Mouse (Mus musculus) Patski (cell line): ENCODE measurements around the gene N4bp2. TPM values are rescaled to one million over a fixed set of nuclear protein-coding genes. Genes with fewer than 3 reads are reported as not detected.
"Not testable (repeated sequence)": the region's sequence is repeated elsewhere in the genome, so short reads cannot be mapped to it uniquely, and the experiment has no call there.

Experiments
- ATAC-seq: fragments of 100-300 bp; one replicate; pipeline ENCODE4 v1.8.0; 2021
- CTCF ChIA-PET: fragments of 350-600 bp; sonication (Branson Sonifier 250); formaldehyde crosslinking; loops from one replicate; lab custom pipeline; 2022; ENCODE audit warnings: inconsistent platforms; lab: Charles Lee
- POLR2A ChIA-PET: fragments of 350-600 bp; sonication (Branson Sonifier 250); formaldehyde crosslinking; loops from one replicate; lab custom pipeline; 2022; ENCODE audit warnings: antibody characterized with exemption, inconsistent platforms; lab: Charles Lee
- DNase-seq: peaks from one replicate; pipeline ENCODE4 v3.0.0-alpha.2; 2011; ENCODE audit warnings: low read depth, low spot score
- H3K27me3 ChIP-seq: fragments of 371-371 bp; one replicate; pipeline ENCODE4 v1.5.1; 2021
- CTCF ChIP-seq: fragments of 100-300 bp; IDR thresholded peaks from one replicate; pipeline ENCODE4 v1.5.1; 2021
- in situ Hi-C: fragments of 300-500 bp; cut with MboI; formaldehyde crosslinking; loops from 3 replicates; pipeline ENCODE4 v1.11.1; 2018; ENCODE audit warnings: low pct_unique_long_range_greater_than_20kb, mixed read lengths
- polyA plus RNA-seq: library from polyadenylated mRNA; unstranded; gene quantifications from one replicate; pipeline ENCODE4 v1.2.3, GENCODE M21; 2021

N4bp2 gene
- polyA plus RNA-seq, 1 experiment from 2014 or later = 9.8 TPM

DNA sequence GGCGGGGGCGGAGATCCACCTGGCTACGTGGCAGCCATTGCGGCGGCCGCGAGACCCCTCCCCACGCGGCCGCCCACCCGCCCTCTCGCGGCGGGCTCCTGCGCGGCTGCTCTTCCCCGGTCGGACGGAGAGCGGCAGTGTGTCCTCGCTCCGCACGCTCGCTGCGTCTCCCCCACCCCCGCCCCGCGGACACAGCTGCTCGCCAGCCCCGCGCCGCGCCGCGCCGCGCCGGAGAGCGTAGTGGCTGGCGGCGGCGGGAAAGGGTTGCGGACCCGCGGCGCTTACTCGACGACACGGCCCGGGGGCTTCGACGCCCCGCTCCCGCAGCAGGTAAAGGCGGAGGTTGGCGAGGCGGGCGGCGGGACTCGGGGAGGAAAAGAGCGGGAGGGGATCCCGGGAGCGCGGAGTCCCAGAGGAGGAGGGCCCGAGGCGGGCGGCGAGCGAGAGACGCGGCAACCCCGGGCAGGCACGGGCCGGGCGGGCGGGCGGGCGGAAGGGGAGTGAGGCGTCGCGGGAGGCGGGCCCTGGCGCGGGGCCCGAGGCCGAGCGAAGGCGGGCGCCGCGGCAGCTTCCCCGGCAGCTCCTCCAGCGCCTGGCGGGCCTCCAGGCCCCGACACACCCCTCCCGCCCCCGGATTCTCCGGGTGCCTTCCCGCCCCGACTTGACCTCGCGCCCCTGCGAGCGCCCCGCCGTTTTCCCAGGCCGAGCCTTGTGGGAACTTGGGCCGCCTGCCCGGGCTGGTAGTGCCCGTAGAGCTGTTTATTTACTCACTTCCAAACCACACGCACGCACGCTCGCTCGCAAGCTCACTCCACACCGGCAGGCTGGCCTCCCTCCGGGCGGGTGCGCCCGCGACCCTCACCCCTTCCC lies 830 bp downstream of the N4bp2 start:
- in situ Hi-C loops = no loop called here
- peak; percentile 75 for ATAC-seq
- no peaks in the 10 kb centered on the region for H3K27me3 ChIP-seq
- no peak for DNase-seq
- POLR2A ChIA-PET = interaction anchor here (0.6 to 0.9 kb wide), 3 partner anchors 10 to 66 kb away, joined by 3 to 7 read pairs (median 3); partner anchors contain the start of gene Pds5a
- CTCF ChIA-PET = no interaction called here
- TF ChIP-seq CTCF = peak; percentile 98

DNA sequence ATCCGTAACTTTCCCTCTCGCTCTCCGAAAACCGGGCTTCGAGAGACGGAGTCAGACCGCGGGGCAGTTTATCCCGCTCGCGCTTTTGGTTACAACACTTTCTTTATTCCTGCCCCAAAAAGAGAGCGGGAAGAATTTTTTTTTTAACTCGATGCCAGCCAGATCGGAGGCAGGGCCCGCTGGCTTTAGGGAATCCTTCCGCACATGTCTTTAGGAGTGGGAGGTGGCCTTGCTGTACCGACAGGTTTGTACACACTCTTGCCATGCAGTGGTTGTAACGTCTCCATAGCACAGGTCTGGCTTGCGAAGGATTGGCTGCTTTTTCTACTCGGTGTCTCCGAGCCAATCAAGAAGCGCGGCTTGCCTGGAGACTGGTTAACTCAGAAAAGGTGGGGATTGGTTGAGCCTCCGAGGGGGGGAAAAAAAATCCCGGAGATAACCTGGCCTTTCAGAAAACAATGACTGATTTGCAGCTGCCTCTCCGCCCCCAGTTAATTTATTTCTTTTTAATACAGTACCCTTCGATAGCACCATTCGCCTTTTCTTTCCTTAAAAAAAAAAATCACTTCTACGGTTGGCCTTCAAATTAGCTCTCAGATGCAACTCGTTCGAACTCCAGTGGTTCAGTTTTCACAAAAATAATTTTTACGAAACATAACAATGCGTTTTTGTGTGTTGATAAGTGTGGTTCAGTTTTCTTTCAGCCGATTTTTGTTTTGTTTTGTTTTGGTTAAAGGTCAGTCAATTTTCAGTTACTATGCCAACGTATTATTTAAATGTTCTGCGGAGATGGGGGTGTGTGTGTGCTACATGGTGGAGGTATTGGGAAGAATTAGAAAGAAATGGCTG lies 1.7 kb downstream of the N4bp2 start:
- no peak for TF ChIP-seq CTCF
- CTCF ChIA-PET = no interaction called here
- DNase-seq (peak; percentile 83), ATAC-seq (peak; percentile 88)
- in situ Hi-C loops = no loop called here
- POLR2A ChIA-PET = no interaction called here
- H3K27me3 ChIP-seq = no peaks in the 10 kb centered on the region

DNA sequence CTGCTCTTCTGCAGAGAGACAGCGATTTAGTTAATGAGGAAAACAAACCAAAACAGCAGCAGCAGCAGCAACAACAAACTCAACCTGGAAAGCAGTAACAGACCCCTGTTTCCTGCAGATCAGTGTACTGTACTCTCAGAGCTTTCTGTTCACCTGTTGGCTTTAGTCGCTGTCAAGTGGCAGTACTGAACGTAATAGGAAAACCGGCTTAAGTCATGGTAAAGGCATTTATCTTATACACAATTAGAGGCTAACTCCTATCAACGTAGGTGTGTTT lies 2.3 kb downstream of the N4bp2 start:
- CTCF ChIA-PET = no interaction called here
- ATAC-seq (no peak), DNase-seq (no peak)
- TF ChIP-seq CTCF = no peak
- in situ Hi-C loops = no loop called here
- H3K27me3 ChIP-seq = no peaks in the 10 kb centered on the region
- POLR2A ChIA-PET = no interaction called here

DNA sequence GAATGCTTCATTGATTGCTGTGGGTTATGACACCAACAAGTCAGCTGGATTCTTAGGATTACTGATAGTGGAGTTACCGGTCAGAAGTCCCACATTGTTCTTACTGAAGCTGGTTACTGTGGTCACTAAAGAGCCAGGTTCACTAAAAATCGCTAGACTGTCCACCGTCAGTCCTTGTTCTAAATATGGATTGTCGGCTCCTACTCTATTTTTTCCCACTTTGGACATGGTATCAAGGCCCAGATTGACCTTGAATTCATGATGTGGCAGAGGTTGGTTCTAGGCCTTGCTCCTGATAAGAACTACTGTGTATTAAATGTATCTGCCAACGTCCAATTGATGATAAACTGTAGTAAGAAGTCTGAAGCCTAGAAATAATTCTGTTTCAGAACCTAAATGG lies 4.7 kb downstream of the N4bp2 start:
- in situ Hi-C loops = no loop called here
- no peak for TF ChIP-seq CTCF
- ChIA-PET POLR2A (no interaction called here), CTCF (interaction anchor here (0.9 to 1.4 kb wide), 2 partner anchors 16 to 17 kb away, joined by 3 to 4 read pairs; no protein-coding TSS in a partner anchor)
- DNase-seq (no peak), ATAC-seq (no peak)
- no peaks in the 10 kb centered on the region for H3K27me3 ChIP-seq

DNA sequence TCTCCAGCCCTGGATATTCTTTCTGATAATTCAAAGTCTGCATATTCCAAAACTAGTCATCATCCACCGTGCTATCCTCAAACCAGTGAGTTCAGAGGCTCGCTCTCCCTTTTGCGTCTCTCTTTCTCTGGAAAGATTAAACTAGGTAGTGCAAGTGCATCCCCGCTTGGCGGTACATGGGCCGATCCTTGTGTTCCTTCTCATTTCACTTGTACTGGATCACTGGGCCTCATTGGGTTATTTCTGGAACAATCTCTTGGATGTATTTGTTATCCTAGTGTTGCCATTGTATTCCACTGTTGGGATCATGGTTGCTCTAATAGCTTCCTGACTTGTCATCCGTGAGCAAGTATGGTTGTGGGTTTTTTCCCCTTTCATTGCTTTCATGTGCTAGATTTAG lies 6.7 kb downstream of the N4bp2 start:
- H3K27me3 ChIP-seq = no peaks in the 10 kb centered on the region
- in situ Hi-C loops = no loop called here
- ATAC-seq (no peak), DNase-seq (no peak)
- TF ChIP-seq CTCF = no peak
- ChIA-PET POLR2A (no interaction called here), CTCF (interaction anchor here (0.8 to 1.2 kb wide), 2 partner anchors 12 to 52 kb away, joined by 3 read pairs; no protein-coding TSS in a partner anchor)

DNA sequence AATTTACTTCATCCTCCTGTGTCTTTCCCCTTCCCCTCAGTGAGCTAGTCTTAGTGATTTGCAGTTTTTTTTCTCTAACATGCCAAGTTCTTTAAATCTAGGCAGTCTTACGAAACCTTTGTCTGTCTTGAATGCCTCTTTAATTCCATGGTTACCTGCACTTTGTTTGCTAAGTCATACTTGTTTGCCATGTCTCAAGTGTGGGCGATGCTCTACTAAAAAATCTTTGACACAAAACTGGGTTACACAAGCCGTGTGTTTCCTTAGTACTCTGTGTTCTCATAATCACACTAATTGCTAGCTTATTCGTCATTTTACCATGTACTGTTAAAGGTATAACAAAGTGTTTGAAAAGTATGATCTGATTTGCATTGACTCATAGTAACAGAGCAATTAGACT lies 7.2 kb downstream of the N4bp2 start:
- in situ Hi-C loops = no loop called here
- no peak for TF ChIP-seq CTCF
- ATAC-seq (no peak), DNase-seq (no peak)
- ChIA-PET CTCF (interaction anchor here (0.8 to 1.2 kb wide), 2 partner anchors 12 to 52 kb away, joined by 3 read pairs; no protein-coding TSS in a partner anchor), POLR2A (no interaction called here)
- no peaks in the 10 kb centered on the region for H3K27me3 ChIP-seq

DNA sequence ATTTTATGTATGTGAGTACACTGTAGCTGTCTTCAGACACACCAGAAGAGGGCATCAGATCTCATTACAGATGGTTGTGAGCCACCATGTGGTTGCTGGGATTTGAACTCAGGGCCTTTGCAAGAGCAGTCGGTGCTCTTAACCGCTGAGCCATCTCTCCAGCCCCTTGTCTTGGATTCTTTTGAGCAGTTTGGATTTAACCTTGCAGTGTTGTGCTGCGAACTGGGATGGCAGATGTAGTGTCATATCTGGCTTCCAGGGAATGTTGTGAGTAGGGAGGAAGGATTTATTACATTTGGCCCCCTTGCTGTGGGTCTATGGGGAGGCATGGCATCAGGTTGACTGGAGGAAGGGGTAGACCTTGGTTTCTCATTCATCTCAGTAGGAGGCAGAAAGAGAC lies 10.6 kb downstream of the N4bp2 start:
- in situ Hi-C loops, DNase-seq, POLR2A ChIA-PET, H3K27me3 ChIP-seq, CTCF ChIA-PET, ATAC-seq: not testable (repeated sequence)

DNA sequence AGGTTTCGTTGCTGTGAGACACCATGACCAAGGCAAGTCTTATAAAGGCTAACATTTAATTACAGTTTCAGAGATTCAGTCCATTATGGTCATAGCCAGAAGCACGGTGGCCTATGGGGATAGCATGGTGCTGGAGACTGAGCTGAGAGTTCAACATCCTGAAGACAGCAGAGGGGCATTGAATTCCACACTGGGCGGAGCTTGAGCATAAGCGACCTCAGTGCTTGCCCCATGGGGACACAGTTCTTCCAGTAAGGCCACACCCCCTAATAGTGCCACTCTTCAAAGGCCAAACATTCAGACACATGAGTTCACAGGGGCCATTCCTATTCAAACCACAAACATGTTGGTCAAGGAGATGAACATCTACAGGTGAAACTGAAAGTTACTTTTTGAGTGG lies 12.8 kb downstream of the N4bp2 start:
- in situ Hi-C loops = no loop called here
- POLR2A ChIA-PET = no interaction called here
- TF ChIP-seq CTCF = no peak
- DNase-seq (no peak), ATAC-seq (no peak)
- CTCF ChIA-PET = no interaction called here
- no peaks in the 10 kb centered on the region for H3K27me3 ChIP-seq

DNA sequence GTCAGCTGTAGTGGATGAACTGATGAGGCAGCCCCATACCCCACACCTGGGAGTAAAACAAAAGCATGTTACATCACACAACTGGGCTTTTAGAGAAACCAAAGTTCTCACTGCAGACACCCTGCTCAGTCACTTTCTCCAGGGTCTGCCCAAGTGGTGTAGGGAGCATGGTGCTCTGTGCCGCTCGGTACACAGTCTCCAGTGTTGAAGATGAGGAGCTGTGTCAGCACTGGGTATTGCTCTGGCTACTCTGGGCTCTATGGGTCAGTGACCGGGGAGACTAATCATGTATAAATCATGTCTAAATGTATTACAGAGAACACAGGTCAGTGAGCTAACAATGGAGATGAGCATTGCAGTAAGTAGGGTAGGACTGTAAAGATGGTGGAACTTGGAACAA lies 13.6 kb downstream of the N4bp2 start:
- no peak for DNase-seq
- no peak for ATAC-seq
- ChIA-PET CTCF (no interaction called here), POLR2A (no interaction called here)
- in situ Hi-C loops = no loop called here
- no peak for TF ChIP-seq CTCF
- H3K27me3 ChIP-seq = no peaks in the 10 kb centered on the region

DNA sequence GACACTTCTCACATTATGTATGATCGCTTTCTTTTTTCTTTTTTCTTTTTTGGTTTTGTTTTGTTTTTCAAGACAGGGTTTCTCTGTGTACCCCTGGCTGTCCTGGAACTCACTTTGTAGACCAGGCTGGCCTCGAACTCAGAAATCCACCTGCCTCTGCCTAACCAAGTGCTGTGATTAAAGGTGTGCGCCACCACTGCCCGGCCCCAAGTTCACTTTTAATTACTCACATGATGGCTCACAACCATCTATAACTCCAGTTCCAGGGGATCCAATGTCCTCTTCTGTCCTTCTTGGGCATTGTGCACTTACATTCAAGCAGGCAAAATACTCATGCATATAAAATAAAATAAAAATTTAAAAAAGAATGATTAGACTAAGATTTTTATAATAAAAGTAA lies 15.7 kb downstream of the N4bp2 start:
- POLR2A ChIA-PET, in situ Hi-C loops: not testable (repeated sequence)

More for the DNA sequence above, 15.7 kb downstream of the N4bp2 start:
- ATAC-seq, H3K27me3 ChIP-seq, CTCF ChIA-PET, DNase-seq: not testable (repeated sequence)
